Mouse (Mus musculus): ENCODE data around the gene Ncapd2. TPM values are rescaled to one million over a fixed set of nuclear protein-coding genes. Genes with fewer than 3 reads are reported as not detected.

Gene Ncapd2
- polyA plus RNA-seq (2015; fragmentation: Nextera tagmentation; extraction: Ambion mirVana) = 33.5 and 39.1 TPM in 2 replicates

- no peaks in the 10 kb centered on the region for H3K27me3 ChIP-seq (ENCODE audit: insufficient read depth, low read length)
- peaks cover 48% of the 10 kb centered on the region for H3K36me3 ChIP-seq (replicated peaks; ENCODE audit: insufficient read depth, low read length)
- WGBS (ENCODE audit: insufficient replicate concordance) = under 1% methylated on average over 52 of the region's 54 CpGs
- H3K27ac ChIP-seq (ENCODE audit: low read depth) = peak within 1 kb of the TSS; percentile 100
- peak within 1 kb of the TSS; percentile 90 for H3K4me2 ChIP-seq (ENCODE audit: low read depth, low read length)
- peaks cover 12% of the 10 kb centered on the region for H3K4me1 ChIP-seq (ENCODE audit: insufficient read depth)
- peak within 1 kb of the TSS; percentile 78 for H3K4me3 ChIP-seq (ENCODE audit: low read depth, low read length)
- DNase-seq (peak; percentile 99), ATAC-seq (peak; percentile 93)
- no peaks in the 10 kb centered on the region for H3K9me3 ChIP-seq (ENCODE audit: low read length)
- H3K9ac ChIP-seq (replicated peaks) = peak within 1 kb of the TSS; percentile 83
- TF ChIP-seq CTCF (IDR thresholded peaks at IDR 0.05; ENCODE audit: low read depth) (no peak; the same call in 1 of the 2 replicates), EP300 (IDR thresholded peaks at IDR 0.05; ENCODE audit: low read depth) (peak; percentile 10; the same call in 1 of the 2 replicates)
These were observed at the start of gene Ncapd2, which contains the start of gene Mrpl51 for GRCm38 (mm10) chr6:125191332-125192015. Gene Ncapd2, minus strand, starts transcription at chr6:125191701. Gene Mrpl51, plus strand, starts transcription at chr6:125191801.

GRCm38 (mm10) chr6:125240617-125241016, 49.1 kb upstream of the Ncapd2 start:
- TF ChIP-seq CTCF (IDR thresholded peaks at IDR 0.05; ENCODE audit: low read depth) = no peak
- no peak for TF ChIP-seq EP300 (IDR thresholded peaks at IDR 0.05; ENCODE audit: low read depth)
- WGBS (ENCODE audit: insufficient replicate concordance) = 71% methylated on average over 5 of the region's 5 CpGs
- DNase-seq = no peak

GRCm38 (mm10) chr6:125239547-125239946, 48.0 kb upstream of the Ncapd2 start:
- H3K27me3 ChIP-seq (ENCODE audit: insufficient read depth, low read length) = no peaks in the 10 kb centered on the region
- TF ChIP-seq EP300 (IDR thresholded peaks at IDR 0.05; ENCODE audit: low read depth) (no peak), CTCF (IDR thresholded peaks at IDR 0.05; ENCODE audit: low read depth) (no peak)
- H3K9me3 ChIP-seq (ENCODE audit: low read length) = no peaks in the 10 kb centered on the region
- DNase-seq (no peak), ATAC-seq (no peak)
- no peak overlapping the region for H3K4me3 ChIP-seq (ENCODE audit: low read depth, low read length)
- no peak overlapping the region for H3K9ac ChIP-seq (replicated peaks)
- no peaks in the 10 kb centered on the region for H3K36me3 ChIP-seq (replicated peaks; ENCODE audit: insufficient read depth, low read length)
- H3K27ac ChIP-seq (ENCODE audit: low read depth) = no peak overlapping the region
- peaks cover 8% of the 10 kb centered on the region; the same call in 1 of the 2 replicates for H3K4me1 ChIP-seq (ENCODE audit: insufficient read depth)
- 79% methylated on average over 5 of the region's 5 CpGs for WGBS (ENCODE audit: insufficient replicate concordance)
- H3K4me2 ChIP-seq (ENCODE audit: low read depth, low read length) = no peak overlapping the region

More at GRCm38 (mm10) chr6:125240617-125241016, 49.1 kb upstream of the Ncapd2 start:
- no peak overlapping the region for H3K9ac ChIP-seq (replicated peaks)
- no peaks in the 10 kb centered on the region for H3K27me3 ChIP-seq (ENCODE audit: insufficient read depth, low read length)
- H3K4me2 ChIP-seq (ENCODE audit: low read depth, low read length) = no peak overlapping the region
- no peaks in the 10 kb centered on the region for H3K9me3 ChIP-seq (ENCODE audit: low read length)
- ATAC-seq = no peak
- no peak overlapping the region for H3K27ac ChIP-seq (ENCODE audit: low read depth)
- H3K4me3 ChIP-seq (ENCODE audit: low read depth, low read length) = no peak overlapping the region
- H3K4me1 ChIP-seq (ENCODE audit: insufficient read depth) = peaks cover 8% of the 10 kb centered on the region; the same call in 1 of the 2 replicates
- H3K36me3 ChIP-seq (replicated peaks; ENCODE audit: insufficient read depth, low read length) = no peaks in the 10 kb centered on the region

- 31% methylated on average over 6 of the region's 6 CpGs for WGBS (ENCODE audit: insufficient replicate concordance)
- Histone ChIP-seq H3K4me3 (ENCODE audit: low read depth, low read length) (no peak overlapping the region), H3K27ac (ENCODE audit: low read depth) (no peak overlapping the region), H3K9ac (replicated peaks) (no peak overlapping the region), H3K27me3 (ENCODE audit: insufficient read depth, low read length) (no peaks in the 10 kb centered on the region), H3K9me3 (ENCODE audit: low read length) (no peaks in the 10 kb centered on the region), H3K36me3 (replicated peaks; ENCODE audit: insufficient read depth, low read length) (no peaks in the 10 kb centered on the region), H3K4me1 (ENCODE audit: insufficient read depth) (peaks cover 8% of the 10 kb centered on the region), H3K4me2 (ENCODE audit: low read depth, low read length) (no peak overlapping the region)
- DNase-seq (no peak), ATAC-seq (no peak)
- TF ChIP-seq EP300 (IDR thresholded peaks at IDR 0.05; ENCODE audit: low read depth) (no peak), CTCF (IDR thresholded peaks at IDR 0.05; ENCODE audit: low read depth) (no peak)
These were observed 46.9 kb upstream of the Ncapd2 start for GRCm38 (mm10) chr6:125238396-125238795.

- no peak overlapping the region for H3K9ac ChIP-seq (replicated peaks)
- no peaks in the 10 kb centered on the region for H3K27me3 ChIP-seq (ENCODE audit: insufficient read depth, low read length)
- H3K4me1 ChIP-seq (ENCODE audit: insufficient read depth) = peaks cover 18% of the 10 kb centered on the region
- H3K4me3 ChIP-seq (ENCODE audit: low read depth, low read length) = no peak overlapping the region
- TF ChIP-seq EP300 (IDR thresholded peaks at IDR 0.05; ENCODE audit: low read depth) = no peak
- TF ChIP-seq CTCF (IDR thresholded peaks at IDR 0.05; ENCODE audit: low read depth) = no peak
- H3K36me3 ChIP-seq (replicated peaks; ENCODE audit: insufficient read depth, low read length) = no peaks in the 10 kb centered on the region
- no peak for ATAC-seq
- 69% methylated on average over 4 of the region's 4 CpGs for WGBS (ENCODE audit: insufficient replicate concordance)
- H3K4me2 ChIP-seq (ENCODE audit: low read depth, low read length) = no peak overlapping the region
- DNase-seq = no peak
- no peak overlapping the region for H3K27ac ChIP-seq (ENCODE audit: low read depth)
- H3K9me3 ChIP-seq (ENCODE audit: low read length) = no peaks in the 10 kb centered on the region
These were observed 45.9 kb upstream of the Ncapd2 start for GRCm38 (mm10) chr6:125237421-125237820.

GRCm38 (mm10) chr6:125236782-125237181, 45.3 kb upstream of the Ncapd2 start, which contains the start of gene Cd27:
Gene Cd27, minus strand, starts transcription at chr6:125237010.
- Histone ChIP-seq H3K9me3 (ENCODE audit: low read length) (no peaks in the 10 kb centered on the region), H3K36me3 (replicated peaks; ENCODE audit: insufficient read depth, low read length) (no peaks in the 10 kb centered on the region), H3K27ac (ENCODE audit: low read depth) (no peak within 1 kb of the TSS), H3K4me1 (ENCODE audit: insufficient read depth) (peaks cover 24% of the 10 kb centered on the region), H3K4me2 (ENCODE audit: low read depth, low read length) (no peak within 1 kb of the TSS), H3K27me3 (ENCODE audit: insufficient read depth, low read length) (no peaks in the 10 kb centered on the region), H3K9ac (replicated peaks) (no peak within 1 kb of the TSS), H3K4me3 (ENCODE audit: low read depth, low read length) (no peak within 1 kb of the TSS)
- WGBS (ENCODE audit: insufficient replicate concordance) = 40% methylated on average over 6 of the region's 6 CpGs
- no peak for ATAC-seq
- no peak for DNase-seq
- TF ChIP-seq CTCF (IDR thresholded peaks at IDR 0.05; ENCODE audit: low read depth) (no peak), EP300 (IDR thresholded peaks at IDR 0.05; ENCODE audit: low read depth) (no peak)

Measured in liver, postnatal 0 days (tissue).